10 mouse cellular contexts compared by ENCODE assay signal in genomic region chrX:120290900-120291280, GRCm38 (mm10). TPM values are rescaled to one million over a fixed set of nuclear protein-coding genes. Genes with fewer than 3 reads are reported as not detected.
DNase-seq lines count a peak whose midpoint lies in the region; TF ChIP-seq lines count a peak whose summit lies in the region.
"Had no signal": no experiment of that assay in that cellular context is flagged by ENCODE, and none has a peak within 500 bp of the region (broad histone marks: within the 10 kb centered on the region; RNA-seq: fewer than 3 reads in every experiment).

No protein-coding gene starts in this region.

- no peaks in the 10 kb centered on the region; the same call in 1 of the 2 replicates for H3K27me3 ChIP-seq in heart, embryonic 10.5 days (ENCODE audit: insufficient read depth, poor library complexity, severe bottlenecking)
- peaks cover 29% of the 10 kb centered on the region for H3K27me3 ChIP-seq in E14TG2a.4 (ENCODE audit: insufficient read depth, low read length)
- H3K27me3 ChIP-seq in forebrain, embryonic 10.5 days (ENCODE audit: poor library complexity, severe bottlenecking), result peaks cover 13% of the 10 kb centered on the region; the same call in 1 of the 2 replicates
- H3K27me3 ChIP-seq: CH12.LX had no signal

- no peak overlapping the region for H3K27ac ChIP-seq in heart, embryonic 10.5 days
- no peak overlapping the region for H3K27ac ChIP-seq in forebrain, embryonic 10.5 days

- no peaks in the 10 kb centered on the region for H3K36me3 ChIP-seq in heart, embryonic 10.5 days
- no peaks in the 10 kb centered on the region for H3K36me3 ChIP-seq in E14TG2a.4 (ENCODE audit: insufficient read depth, low read length)
- no peaks in the 10 kb centered on the region for H3K36me3 ChIP-seq in forebrain, embryonic 10.5 days (replicated peaks)

- no peaks in the 10 kb centered on the region for H3K4me1 ChIP-seq in heart, embryonic 10.5 days
- no peaks in the 10 kb centered on the region; the same call in 1 of the 2 replicates for H3K4me1 ChIP-seq in E14TG2a.4 (replicated peaks; ENCODE audit: low read depth, low read length)
- H3K4me1 ChIP-seq in forebrain, embryonic 10.5 days, result no peaks in the 10 kb centered on the region

- peak overlapping the region; percentile 58 for H3K4me3 ChIP-seq in heart, embryonic 10.5 days
- peak overlapping the region; percentile 43 for H3K4me3 ChIP-seq in E14TG2a.4 (replicated peaks; ENCODE audit: low read length)
- H3K4me3 ChIP-seq in forebrain, embryonic 10.5 days, result peak overlapping the region; percentile 55

- WGBS in heart, embryonic 10.5 days, result 11% methylated on average over 18 of the region's 18 CpGs
- WGBS in forebrain, embryonic 10.5 days, result 8% methylated on average over 18 of the region's 18 CpGs

- H3K9me3 ChIP-seq in heart, embryonic 10.5 days, result no peaks in the 10 kb centered on the region
- H3K9me3 ChIP-seq in E14TG2a.4 (ENCODE audit: low read length), result no peaks in the 10 kb centered on the region
- no peaks in the 10 kb centered on the region for H3K9me3 ChIP-seq in forebrain, embryonic 10.5 days

- no peak for TF ChIP-seq CTCF in E14TG2a.4 (conservative IDR thresholded peaks at IDR 0.05; ENCODE audit: low read length)

- peak; percentile 70 for DNase-seq in heart, embryonic 10.5 days (ENCODE audit: low spot score)
- no peak for DNase-seq in heart, postnatal 4 days
- DNase-seq in forebrain, embryonic 10.5 days (ENCODE audit: extremely low spot score, low spot score), result peak; percentile 14
- DNase-seq in liver, result peak; percentile 2
- DNase-seq in thymus, postnatal 0 days (ENCODE audit: low spot score), result no peak
- no peak for DNase-seq in spleen, adult 12 weeks (ENCODE audit: low spot score)
- DNase-seq in ovary, postnatal 36 days (ENCODE audit: low spot score), result no peak

RNA-seq across cellular contexts. Expression of gene Pcdh11x, which starts 0.8 kb away (rescaled TPM):
- polyA plus RNA-seq in heart, embryonic 10.5 days (2016; fragmentation: Nextera tagmentation; extraction: Ambion mirVana), result 2.7 and 5.2 TPM in 2 replicates
- total RNA-seq in heart, postnatal 4 days (2021), result under 1 TPM; 0.19 to 0.61 TPM
- 2.8 and 3.4 TPM in 2 replicates for polyA plus RNA-seq in forebrain, embryonic 10.5 days (2016; fragmentation: Nextera tagmentation; extraction: Ambion mirVana)
- 0.08 and 0.10 TPM in 2 replicates for polyA plus RNA-seq in thymus, postnatal 0 days (2015; fragmentation: Nextera tagmentation; extraction: Ambion mirVana)
- total RNA-seq: CH12.LX; megakaryocyte-erythroid progenitor cell, adult 5-6 weeks had no signal

RNA-seq across cellular contexts. Expression of gene H2afb3, which starts 22.0 kb away (rescaled TPM):
- polyA plus RNA-seq in heart, embryonic 10.5 days (2016; fragmentation: Nextera tagmentation; extraction: Ambion mirVana), result not detected in 2 replicates
- not detected for total RNA-seq in heart, postnatal 4 days (2021)
- polyA plus RNA-seq in forebrain, embryonic 10.5 days (2016; fragmentation: Nextera tagmentation; extraction: Ambion mirVana), result not detected in 2 replicates
- polyA plus RNA-seq in thymus, postnatal 0 days (2015; fragmentation: Nextera tagmentation; extraction: Ambion mirVana), result not detected in 2 replicates
- total RNA-seq: CH12.LX; megakaryocyte-erythroid progenitor cell, adult 5-6 weeks had no signal

Comparison
In these comparisons a context has a peak if more than half of its experiments do, and no peak if none do; other contexts are left out.
1. DNase-seq: peak in heart, embryonic 10.5 days (single experiment), forebrain, embryonic 10.5 days (single experiment) and liver (single experiment); none in heart, postnatal 4 days (single experiment), thymus, postnatal 0 days (single experiment), spleen, adult 12 weeks (single experiment) and ovary, postnatal 36 days (single experiment).
2. Peak in every context shown above with its lines, with median percentiles within 50 percentile points of each other: H3K4me3 ChIP-seq.